Mouse (Mus musculus) frontal cortex, adult (tissue): ENCODE data around the gene Prkch.
A peak's percentile ranks its signal among the peaks of the same experiment; 100 is the strongest.

Experiments used
- ATAC-seq: cut with Nextera tagmentation; 2 replicates; pipeline ENCODE4 v1.9.2; 2017; ENCODE audit warnings: mild to moderate bottlenecking, moderate library complexity, mixed read lengths; ENCODE audit not compliant: low TSS enrichment

The Prkch gene

DNA sequence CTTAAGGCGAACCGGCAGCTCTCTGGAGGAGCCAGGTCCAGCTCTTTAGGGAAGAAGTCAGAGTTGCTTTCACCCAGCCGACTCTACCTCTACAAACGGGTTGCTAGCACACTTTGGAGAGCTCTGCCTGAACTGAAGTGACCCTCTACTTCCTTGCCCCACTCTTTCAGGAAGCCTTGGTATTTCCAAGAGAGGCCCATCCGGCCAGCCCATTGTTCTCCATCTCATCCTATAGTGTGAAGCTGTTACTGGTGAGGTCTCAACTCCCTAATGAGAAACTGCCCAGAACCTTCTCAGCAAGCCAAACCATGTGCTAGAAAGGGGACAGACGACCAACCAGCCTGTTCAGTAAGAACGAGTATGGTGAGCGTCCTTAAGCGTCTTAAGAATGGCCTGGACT is 1.3 kb upstream of the Prkch start:
- no peak for ATAC-seq

DNA sequence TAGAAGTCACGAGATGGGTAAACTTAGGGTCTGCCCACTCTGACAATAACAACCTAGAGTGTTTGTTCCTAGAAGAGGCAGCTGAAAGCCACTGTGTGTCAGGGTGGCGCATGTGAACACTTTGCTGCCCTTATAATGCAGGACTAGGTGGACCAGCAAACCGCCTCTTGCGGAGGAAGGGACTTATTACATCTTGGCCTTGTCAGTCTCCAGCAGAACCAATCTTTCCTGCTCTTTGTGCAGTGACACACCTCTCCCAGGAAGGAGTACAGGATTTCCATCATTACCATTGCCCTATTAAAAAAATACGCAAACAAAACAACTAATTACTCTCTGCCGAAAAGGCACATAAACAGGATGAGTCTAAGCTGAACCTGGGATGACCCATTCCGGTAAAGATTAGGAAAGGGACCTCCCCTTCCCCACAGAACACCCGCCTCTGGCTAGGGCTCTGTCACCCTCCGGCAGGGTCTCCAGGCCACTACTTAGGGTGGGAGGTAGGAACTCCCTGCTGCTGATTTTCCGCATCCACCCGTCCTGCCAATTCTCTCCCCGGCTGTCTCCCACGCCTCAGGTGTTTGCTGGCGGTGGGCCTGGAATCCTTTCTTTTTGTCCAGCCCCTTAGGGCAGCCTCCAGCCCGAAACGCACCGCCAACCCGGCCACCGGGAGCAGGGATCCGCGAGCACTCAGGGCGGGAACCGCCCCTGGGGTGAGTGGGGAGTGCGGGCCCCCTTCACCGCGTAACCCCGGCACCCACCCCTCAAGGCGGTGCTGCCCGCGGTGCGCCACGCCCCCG is 585 bp upstream of the Prkch start:
- 0 out of 2 replicates have a peak, but pooled peaks have one; percentile 9 for ATAC-seq

DNA sequence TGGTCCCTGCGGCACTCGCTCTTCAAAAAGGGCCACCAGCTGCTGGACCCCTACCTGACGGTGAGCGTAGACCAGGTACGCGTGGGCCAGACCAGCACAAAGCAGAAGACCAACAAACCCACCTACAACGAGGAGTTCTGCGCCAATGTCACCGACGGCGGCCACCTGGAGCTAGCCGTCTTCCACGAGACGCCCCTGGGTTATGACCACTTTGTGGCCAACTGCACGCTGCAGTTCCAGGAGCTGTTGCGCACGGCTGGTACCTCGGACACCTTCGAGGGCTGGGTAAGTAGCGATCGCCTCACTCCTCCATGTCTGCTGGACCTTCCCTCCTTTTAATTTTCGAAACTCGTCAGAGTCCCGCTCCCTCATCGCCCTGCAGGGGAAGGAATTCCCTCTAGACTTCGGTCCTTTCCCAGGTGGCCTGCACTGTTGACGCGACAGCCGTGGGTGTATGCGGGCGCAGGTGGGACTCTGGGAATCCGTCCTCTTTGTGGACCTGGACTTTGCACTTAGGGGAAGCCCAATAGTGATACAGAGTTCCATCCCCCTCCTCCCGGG is 725 bp downstream of the Prkch start:
- no peak for ATAC-seq

DNA sequence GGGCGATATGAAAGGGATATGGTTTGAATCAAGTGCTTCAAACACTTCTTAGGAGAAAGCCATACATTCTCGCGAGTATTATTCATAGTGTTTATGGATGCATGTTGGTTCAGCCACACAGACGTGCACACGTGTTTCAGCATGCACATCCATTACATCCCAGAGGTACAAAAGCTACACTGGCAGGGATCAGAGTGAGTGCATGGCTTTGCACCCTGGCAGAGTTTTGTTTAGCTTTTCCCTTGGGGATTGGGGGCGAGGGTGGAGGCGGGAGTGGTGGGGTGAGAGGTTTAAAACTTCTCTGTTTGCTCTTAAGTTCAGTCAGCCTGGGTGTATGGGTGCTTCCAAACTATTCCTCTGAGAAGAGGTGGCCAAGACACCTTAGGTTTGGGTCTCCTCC is 1.3 kb downstream of the Prkch start:
- ATAC-seq, result no peak

DNA sequence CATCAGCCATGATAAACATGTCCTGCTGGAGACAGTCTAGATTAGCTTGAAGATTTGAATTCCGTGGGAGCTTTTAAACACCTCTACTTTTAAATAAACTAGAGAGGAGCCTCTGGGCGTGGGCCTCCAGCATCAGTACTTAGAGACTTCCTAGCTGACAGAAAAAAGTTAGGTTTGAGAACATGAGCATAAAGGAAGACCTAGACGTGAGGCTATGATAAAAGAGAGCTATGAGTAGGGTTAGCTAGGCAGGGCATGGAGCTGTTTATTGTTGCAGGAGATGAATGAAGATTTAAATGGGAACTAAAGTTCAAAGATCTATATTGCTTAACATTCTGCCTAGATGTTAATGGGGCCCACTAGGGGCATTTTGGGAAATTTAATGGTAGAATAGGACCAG is 2.7 kb downstream of the Prkch start:
- no peak for ATAC-seq

DNA sequence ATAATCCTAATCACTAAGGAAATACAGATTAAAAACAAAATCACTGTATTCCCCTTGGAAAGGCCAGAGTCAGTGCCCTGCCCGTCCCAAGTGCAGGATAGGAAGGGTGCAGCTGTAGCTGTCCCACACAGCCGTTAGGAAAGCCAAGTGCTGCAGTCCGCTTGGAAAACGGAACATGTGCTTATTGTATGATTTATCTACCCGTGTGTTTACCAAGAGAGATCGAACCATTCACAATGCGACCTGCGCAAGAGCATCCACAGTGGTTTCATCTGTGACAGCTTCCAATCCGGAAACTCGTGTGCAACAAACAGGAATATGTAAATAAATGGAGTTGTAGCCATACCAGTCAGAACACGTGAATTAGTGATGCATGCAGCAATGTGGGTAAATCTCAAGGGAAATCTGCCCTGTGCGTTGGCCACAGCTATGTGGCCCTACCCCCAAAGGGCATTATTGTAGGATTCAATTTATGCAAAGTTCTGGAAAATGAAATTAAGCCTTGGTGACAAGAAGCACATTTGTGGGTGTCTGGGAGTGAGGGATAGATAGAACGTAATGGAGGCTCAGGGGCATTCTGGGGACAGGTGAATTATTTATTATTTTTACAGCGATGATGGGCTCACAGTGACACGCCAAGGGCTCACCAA is 6.2 kb downstream of the Prkch start:
- ATAC-seq, result no peak

DNA sequence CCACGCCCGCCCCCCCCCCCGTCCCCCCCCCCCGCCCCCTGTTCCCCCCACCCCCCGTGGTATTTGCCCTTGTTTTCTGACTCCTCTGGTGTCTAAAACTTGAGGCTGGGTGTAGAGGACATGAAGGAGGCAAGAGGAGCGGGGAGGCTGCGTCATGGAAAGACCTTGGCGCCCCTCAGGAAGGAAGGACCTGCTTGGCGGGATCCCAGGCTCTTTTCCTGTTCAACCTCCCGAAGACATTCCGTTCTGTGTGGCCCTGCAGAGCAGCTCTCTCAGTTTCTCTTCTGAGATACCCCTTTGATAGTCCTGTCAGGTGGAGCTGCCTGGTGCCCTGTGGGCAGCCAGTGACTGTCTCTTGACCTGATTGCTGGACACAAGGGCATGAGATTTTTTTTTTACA is 7.0 kb downstream of the Prkch start:
- ATAC-seq, result no peak

DNA sequence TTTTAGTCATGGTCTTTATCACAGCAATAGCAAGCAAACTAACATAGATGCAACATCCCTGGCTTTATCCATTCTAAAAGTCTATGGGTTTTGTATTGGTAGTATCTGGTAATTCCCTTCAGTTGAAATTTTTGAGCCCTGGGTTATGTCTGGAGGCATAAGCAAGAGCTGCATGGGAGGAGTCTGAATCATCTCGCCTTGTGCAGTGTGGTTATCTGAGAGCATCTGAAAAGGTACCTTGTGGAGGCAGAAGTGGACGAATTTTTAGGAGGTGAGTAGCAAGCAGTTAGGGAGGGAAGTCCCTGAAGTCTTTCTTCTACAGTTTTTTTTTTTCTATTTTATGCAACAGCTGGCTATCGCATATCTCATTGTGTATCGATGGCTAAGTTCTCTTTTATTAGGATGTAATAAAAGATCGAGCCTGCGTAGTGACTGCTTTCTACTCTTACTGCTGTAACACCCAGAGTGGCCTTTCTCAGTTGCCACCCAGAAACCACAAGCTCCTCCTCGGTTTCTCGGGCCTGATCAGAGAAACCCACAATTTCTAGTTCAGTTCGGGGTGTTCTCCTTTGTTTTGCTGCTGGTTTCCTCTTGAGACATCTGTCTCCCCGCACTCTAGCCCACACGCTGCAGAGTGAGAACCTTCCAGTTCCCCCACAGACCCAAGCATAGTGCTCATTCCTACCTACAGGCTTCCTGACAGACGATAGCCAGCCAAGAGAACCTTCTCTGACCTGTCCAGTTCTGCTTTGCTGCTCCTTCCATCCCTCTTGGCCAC is 8.6 kb downstream of the Prkch start:
- ATAC-seq, result peak; percentile 65; the same call in 1 of the 2 replicates

DNA sequence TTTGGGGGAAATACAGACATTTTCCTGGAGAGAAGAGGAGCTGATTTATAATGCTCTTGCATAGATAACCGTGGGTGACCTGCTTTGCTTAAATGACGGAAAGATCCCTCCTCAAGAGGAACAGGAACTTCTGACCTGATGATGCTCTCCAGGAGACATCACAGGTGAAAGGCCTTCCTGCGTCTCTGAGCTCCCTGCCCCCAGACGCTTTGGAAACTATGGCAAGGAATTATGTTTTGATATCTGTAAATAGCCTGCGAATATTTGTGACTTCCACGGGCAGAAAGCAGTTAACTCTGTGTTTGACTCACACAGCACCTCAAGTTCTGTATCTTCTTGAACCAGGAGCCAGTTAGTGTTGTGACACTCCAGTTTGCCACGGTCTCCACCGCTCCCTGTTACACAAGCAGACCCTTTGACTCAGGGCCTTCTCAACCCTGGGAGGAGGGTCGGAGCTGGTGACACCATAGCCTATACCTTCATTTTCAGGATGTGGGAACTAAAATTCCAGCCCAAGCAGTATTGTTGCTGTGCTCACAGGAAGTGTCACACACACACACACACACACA is 9.7 kb downstream of the Prkch start:
- no peak for ATAC-seq

DNA sequence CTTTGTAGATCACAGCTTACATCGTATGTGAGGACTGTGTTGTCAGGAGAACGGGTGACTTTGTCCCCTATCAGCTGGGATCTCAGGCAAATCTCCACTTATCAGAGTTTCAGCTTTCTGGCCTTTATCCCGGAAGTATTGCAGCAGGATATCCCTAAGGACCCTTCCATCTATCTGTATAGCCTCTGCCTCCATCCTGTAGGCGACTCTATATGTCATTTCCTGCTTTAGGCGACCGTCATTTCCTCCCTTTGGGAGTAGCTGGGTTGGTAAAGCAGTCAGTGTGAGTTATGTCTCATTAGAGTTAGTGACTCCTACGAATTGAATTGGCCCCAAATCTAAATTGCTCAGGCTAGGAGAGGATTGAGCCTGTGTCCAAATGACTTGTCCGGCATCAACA is 10.6 kb downstream of the Prkch start:
- no peak for ATAC-seq

DNA sequence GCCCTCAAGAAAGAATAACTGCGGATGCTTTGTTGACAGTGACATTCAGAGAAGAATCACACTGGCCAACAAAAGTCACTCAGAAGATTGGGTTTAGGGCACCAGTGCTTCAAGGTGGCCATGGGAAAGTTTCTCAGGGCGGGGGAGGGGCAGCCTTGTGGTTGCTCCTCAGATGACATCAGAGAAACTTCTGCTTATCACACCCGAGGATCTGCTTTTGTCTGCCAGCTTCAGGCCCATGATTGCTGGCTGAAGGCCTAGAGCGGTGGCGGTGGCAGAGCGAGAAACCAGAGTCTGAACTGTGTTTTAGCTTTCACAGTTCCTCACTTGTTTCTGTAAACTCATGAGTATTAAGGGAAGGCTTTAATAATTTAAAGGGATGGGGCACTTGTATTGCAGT is 13.6 kb downstream of the Prkch start:
- ATAC-seq, result no peak

DNA sequence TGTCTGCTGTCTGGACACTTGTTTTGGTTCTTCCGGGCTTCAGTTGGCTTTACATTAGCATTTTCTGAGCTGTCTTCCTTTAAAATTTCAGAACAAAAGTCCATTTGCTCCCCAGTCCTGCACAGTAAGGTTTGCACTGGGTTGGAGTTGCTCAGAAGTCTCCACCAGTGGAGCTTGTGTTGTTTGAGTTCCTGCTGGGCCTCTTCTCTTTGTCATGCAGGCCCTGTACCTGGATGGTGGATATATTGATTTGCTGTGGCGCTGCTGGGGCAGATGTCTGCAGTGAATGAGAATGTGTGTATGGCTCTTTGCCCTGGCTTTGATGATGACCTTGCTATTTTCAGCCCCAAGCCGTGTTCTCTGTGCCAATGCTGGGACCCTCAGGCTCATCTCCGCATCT is 15.9 kb downstream of the Prkch start:
- no peak for ATAC-seq

DNA sequence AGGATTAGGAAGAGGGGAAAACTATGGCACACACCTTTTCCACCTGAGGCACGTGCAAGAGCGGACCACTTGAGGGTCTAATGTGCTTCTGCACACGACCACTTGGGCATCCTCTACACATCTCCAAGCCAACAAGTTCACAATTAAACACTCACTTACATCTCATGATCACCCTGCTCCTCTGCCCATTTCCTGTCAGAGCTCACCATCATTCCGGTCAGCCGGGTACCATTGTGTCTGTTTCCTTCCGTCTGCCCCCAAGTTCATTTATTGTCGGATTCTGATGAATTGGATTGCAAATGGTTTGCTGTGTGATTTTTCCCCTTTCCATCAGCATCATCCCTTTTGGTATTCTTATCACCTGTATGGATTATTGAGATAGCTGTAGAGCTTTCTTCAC is 18.4 kb downstream of the Prkch start:
- no peak for ATAC-seq

DNA sequence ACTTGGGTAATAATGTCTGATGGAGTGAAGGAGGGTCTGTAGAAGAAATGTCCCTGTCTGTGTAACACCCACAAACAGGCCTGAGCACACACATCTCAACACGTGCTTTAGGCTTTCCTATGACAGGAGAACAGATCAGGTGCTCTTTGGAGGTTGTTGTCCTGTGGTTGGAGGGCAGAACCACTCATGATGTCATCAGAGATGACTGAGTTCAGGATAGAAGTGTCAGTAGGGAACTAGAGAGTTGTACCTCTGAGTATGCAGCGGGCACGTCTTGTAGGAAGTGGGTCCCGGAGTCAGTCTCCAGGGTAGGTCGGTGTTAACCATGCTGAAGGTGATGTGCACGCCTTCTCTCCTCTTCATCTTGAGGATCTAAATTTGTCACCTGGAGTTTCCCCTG is 19.1 kb downstream of the Prkch start:
- no peak for ATAC-seq

DNA sequence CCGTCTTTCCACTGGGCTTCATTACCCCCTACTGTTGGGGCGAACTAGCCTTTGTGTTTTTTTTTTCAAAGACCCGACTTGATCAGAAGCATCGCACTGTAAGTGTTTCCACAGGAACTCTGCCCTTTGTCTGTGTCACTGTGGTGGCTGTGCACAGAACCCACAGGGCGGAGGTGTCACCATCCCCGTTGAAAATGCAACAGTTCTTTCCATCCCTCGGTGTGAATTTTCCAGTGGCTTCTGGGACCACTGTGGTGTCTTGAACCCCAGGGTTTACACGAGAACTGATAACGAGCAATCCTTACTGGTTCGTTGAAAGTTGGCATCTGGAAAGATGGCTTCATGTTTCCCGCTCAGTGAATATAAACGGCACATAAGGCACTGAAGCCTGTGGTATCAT is 20.2 kb downstream of the Prkch start:
- no peak for ATAC-seq

DNA sequence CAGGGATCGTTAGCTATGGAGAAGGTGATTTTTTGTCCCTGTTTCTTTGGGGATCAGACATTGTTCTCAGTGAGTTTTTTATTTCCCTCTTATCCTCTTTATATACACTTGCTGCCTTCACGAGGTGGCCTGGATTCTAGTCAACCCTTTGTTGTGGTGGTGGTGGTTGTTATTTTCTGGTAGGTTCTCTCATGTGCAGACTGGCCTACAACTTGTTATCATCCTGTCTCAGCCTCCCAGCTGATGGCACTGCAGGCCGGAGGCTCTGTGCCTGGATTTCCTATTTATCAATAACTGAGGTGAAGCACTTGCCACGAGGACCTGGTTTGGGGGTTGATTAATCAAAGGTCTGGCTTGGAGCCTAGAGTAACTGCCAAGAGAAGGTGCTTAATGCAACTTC is 20.6 kb downstream of the Prkch start:
- ATAC-seq, result no peak

DNA sequence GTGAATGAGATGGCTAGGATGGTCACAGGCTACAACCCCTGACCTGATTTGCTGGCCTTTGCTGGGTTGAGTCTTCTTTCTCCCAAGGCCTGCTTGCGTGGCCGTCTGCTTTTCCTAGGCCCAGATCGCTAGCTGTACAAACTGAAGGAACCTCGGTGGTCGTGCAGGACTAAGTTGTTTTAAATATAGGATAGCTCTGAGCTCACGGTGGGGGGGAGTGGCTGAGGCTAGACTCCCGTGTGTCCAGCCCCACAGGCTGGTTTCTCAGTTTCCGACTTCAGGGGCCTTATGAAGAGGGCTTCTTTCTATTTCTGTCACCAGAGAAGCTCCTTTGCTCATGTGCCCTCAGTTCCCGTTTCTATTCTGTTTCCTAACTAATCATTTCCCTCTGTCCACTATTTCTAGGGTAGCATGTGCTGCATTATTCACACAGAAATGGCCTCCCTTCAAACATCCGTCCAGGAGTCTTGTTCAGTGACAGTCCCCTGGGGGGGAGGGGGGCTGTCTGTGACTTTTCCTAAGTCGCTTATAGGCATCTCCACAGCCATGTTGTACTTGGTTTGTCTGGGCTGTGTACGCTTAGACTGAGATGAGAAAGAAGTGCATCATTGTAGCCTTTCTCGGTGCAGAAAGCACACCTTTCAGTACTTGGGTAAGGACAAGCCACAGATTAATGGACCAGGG is 22.9 kb downstream of the Prkch start:
- no peak for ATAC-seq

DNA sequence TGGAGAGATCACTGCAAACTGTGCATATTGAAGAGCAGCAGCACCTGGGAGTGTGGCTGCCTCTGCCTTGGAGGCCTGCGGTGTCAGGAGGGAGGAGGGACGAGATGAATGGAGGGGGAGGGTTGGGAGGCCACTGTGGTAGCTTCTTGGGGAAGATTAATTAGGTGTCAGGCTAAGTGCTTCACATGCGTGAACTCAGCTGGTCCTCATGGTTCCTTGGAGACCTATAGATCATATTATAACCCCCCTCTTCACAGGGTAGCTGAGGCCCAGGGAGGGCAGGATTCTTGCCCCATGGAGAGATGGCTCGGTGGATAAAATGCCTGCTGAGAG is 23.4 kb downstream of the Prkch start:
- ATAC-seq, result no peak

DNA sequence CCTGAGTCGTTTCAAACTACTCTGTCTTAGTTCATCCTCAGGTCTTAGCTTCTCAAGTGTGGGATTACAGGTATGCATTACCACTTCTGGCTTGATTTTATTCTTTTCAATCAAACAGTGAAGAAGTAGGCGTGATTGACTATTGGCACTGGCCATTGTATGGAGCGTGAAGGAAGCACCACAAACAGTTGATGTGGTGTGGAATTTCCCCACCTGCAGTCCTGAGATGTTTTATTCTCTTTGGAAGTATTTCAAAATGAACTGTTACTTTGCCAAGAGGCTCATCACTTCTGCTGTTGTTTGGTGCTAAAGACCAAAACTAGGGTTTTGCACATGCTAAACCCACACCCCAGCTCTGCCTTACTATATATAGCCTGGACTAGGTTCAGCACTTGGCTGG is 24.7 kb downstream of the Prkch start:
- ATAC-seq, result no peak

DNA sequence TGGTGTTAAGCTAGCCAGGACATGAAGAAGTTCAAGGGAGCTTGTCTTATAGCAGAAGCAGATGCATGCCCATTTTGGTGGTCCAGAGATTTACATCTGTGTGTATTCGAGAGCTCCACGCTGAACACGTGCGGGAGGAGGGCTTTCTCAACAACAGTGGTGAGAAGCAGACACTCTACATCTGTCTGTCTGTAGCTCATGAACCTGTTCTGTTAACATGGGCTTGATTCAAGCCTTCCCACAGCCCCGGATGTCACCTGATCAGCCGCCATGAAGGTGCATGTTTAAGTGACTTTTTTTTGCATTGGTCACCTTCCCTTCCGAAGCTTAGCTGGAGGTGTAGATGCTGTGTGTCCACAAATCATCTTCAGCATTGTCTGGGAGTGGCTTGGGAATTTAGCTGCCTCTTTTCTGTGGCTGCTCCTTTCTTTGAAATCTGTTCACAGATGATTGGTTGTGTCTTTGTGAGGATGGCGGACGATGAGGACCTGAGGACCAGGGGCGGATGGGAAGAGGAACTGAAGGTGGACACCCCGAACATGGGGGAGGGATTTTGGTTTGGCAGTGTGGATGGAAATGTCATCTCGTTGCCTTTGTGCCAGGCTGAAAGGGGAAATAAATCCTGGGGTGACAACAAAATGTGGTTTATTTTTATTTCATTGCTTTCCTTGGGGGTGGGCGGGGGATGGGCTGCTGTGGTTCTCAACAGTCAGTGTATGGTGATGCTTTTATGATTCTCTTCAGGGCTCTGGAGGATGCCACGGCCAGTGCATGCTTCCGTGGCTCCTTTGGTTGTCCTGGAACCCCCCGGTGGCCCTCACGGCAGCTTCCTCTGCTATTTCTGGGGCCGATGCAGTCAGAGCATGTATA is 25.3 kb downstream of the Prkch start:
- ATAC-seq, result no peak
